Comparison of ENCODE assay signal across 7 mouse cellular contexts in genomic region chr17:53568734-53569386, GRCm38 (mm10). TPM values are rescaled to one million over a fixed set of nuclear protein-coding genes. Genes with fewer than 3 reads are reported as not detected.
DNase-seq lines count a peak whose midpoint lies in the region; ATAC-seq and TF ChIP-seq lines count a peak whose summit lies in the region.

No protein-coding gene starts in this region.

- H3K4me1 ChIP-seq in lung, embryonic 15.5 days, result peaks cover 30% of the 10 kb centered on the region
- peaks cover 20% of the 10 kb centered on the region for H3K4me1 ChIP-seq in embryonic facial prominence, embryonic 14.5 days (ENCODE audit: control insufficient read depth, insufficient read depth, low read length)
- H3K4me1 ChIP-seq in limb, embryonic 10.5 days, result peaks cover 27% of the 10 kb centered on the region
- peaks cover 16% of the 10 kb centered on the region for H3K4me1 ChIP-seq in small intestine, adult 2 months (ENCODE audit: control insufficient read depth, insufficient read depth, insufficient read length, low read length)

- H3K4me2 ChIP-seq in lung, embryonic 15.5 days, result peak overlapping the region; percentile 98
- peak overlapping the region; percentile 96 for H3K4me2 ChIP-seq in embryonic facial prominence, embryonic 14.5 days (ENCODE audit: low read depth, low read length)

- H3K4me3 ChIP-seq in lung, embryonic 15.5 days, result peak overlapping the region; percentile 88
- H3K4me3 ChIP-seq in embryonic facial prominence, embryonic 14.5 days (ENCODE audit: low read depth, low read length), result peak overlapping the region; percentile 81
- peak overlapping the region; percentile 88 for H3K4me3 ChIP-seq in limb, embryonic 10.5 days
- H3K4me3 ChIP-seq in small intestine, adult 2 months (ENCODE audit: low read depth, low read length), result peak overlapping the region; percentile 99

- no peak for TF ChIP-seq POLR2A in small intestine, adult 2 months (IDR thresholded peaks at IDR 0.05; ENCODE audit: low read depth, low read length)

- WGBS in lung, embryonic 15.5 days, result 36% methylated on average over 8 of the region's 8 CpGs
- WGBS in embryonic facial prominence, embryonic 14.5 days, result 40% methylated on average over 8 of the region's 8 CpGs
- 35% methylated on average over 8 of the region's 8 CpGs for WGBS in limb, embryonic 10.5 days
- 52% methylated on average over 8 of the region's 8 CpGs for WGBS in small intestine, adult 2 months

- H3K36me3 ChIP-seq in lung, embryonic 15.5 days, result no peaks in the 10 kb centered on the region
- no peaks in the 10 kb centered on the region for H3K36me3 ChIP-seq in embryonic facial prominence, embryonic 14.5 days (ENCODE audit: control insufficient read depth, insufficient read depth, low read length)
- H3K36me3 ChIP-seq in limb, embryonic 10.5 days, result no peaks in the 10 kb centered on the region
- H3K36me3 ChIP-seq in small intestine, adult 2 months (ENCODE audit: control insufficient read depth, insufficient read depth, low read length), result no peaks in the 10 kb centered on the region

- TF ChIP-seq CTCF in small intestine, adult 2 months (IDR thresholded peaks at IDR 0.05; ENCODE audit: extremely low read depth, insufficient read length, insufficient replicate concordance, low read depth, low read length), result no peak

- H3K27ac ChIP-seq in lung, embryonic 15.5 days, result peak overlapping the region; percentile 96; the same call in 1 of the 2 replicates
- peak overlapping the region; percentile 87; the same call in 1 of the 2 replicates for H3K27ac ChIP-seq in embryonic facial prominence, embryonic 14.5 days (replicated peaks; ENCODE audit: low read depth, low read length)
- H3K27ac ChIP-seq in limb, embryonic 10.5 days, result no peak overlapping the region
- peak overlapping the region; percentile 50; the same call in 1 of the 2 replicates for H3K27ac ChIP-seq in small intestine, adult 2 months (ENCODE audit: insufficient read depth, low read depth, low read length)

- no peaks in the 10 kb centered on the region for H3K9me3 ChIP-seq in lung, embryonic 15.5 days
- H3K9me3 ChIP-seq in embryonic facial prominence, embryonic 14.5 days (ENCODE audit: control insufficient read depth, low read length), result no peaks in the 10 kb centered on the region
- H3K9me3 ChIP-seq in limb, embryonic 10.5 days (replicated peaks), result no peaks in the 10 kb centered on the region

- no peak for DNase-seq in lung, postnatal 10 days
- no peak for DNase-seq in embryonic facial prominence, embryonic 14.5 days (ENCODE audit: low spot score)
- DNase-seq in limb, embryonic 10.5 days (ENCODE audit: low spot score), result no peak
- no peak for DNase-seq in cerebellum, postnatal 10 days
- no peak for DNase-seq in right cerebral cortex, postnatal 14 days

- peak overlapping the region; percentile 82 for H3K9ac ChIP-seq in lung, embryonic 15.5 days
- H3K9ac ChIP-seq in embryonic facial prominence, embryonic 14.5 days (ENCODE audit: low read depth, low read length), result peak overlapping the region; percentile 92; the same call in 1 of the 2 replicates

- no peak for ATAC-seq in lung, embryonic 15.5 days (ENCODE audit: borderline replicate concordance, extremely low read depth, low FRiP score, low TSS enrichment)
- no peak for ATAC-seq in embryonic facial prominence, embryonic 14.5 days (ENCODE audit: low read depth)

- H3K27me3 ChIP-seq in lung, embryonic 15.5 days, result no peaks in the 10 kb centered on the region
- H3K27me3 ChIP-seq in embryonic facial prominence, embryonic 14.5 days (replicated peaks; ENCODE audit: control insufficient read depth, insufficient read depth, low read length), result no peaks in the 10 kb centered on the region
- H3K27me3 ChIP-seq in limb, embryonic 10.5 days (ENCODE audit: low read depth, poor library complexity, severe bottlenecking), result no peaks in the 10 kb centered on the region
- no peaks in the 10 kb centered on the region for H3K27me3 ChIP-seq in small intestine, adult 2 months (ENCODE audit: control insufficient read depth, insufficient read depth, low read length)

RNA-seq across cellular contexts. Expression of gene Kat2b, which starts 2.2 kb away (rescaled TPM):
- polyA plus RNA-seq in lung, embryonic 15.5 days (2015; fragmentation: Nextera tagmentation; extraction: Ambion mirVana), result 5.6 and 6.4 TPM in 2 replicates
- polyA plus RNA-seq in embryonic facial prominence, embryonic 14.5 days (2014; fragmentation: Nextera tagmentation; extraction: Ambion mirVana), result 6.1 and 7.3 TPM in 2 replicates
- polyA plus RNA-seq in limb, embryonic 10.5 days (2016; fragmentation: Nextera tagmentation; extraction: Ambion mirVana), result 1.1 and 2.7 TPM in 2 replicates
- polyA plus RNA-seq in small intestine, adult 2 months (2012; rRNA removed), result 4.4 and 8.5 TPM in 2 replicates

RNA-seq across cellular contexts. Expression of gene Pp2d1, which starts 29.6 kb away (rescaled TPM):
- polyA plus RNA-seq in lung, embryonic 15.5 days (2015; fragmentation: Nextera tagmentation; extraction: Ambion mirVana), result 0.24 and 0.26 TPM in 2 replicates
- 0.21 and 0.22 TPM in 2 replicates for polyA plus RNA-seq in embryonic facial prominence, embryonic 14.5 days (2014; fragmentation: Nextera tagmentation; extraction: Ambion mirVana)
- 0.24 and 0.49 TPM in 2 replicates for polyA plus RNA-seq in limb, embryonic 10.5 days (2016; fragmentation: Nextera tagmentation; extraction: Ambion mirVana)
- polyA plus RNA-seq in small intestine, adult 2 months (2012; rRNA removed), result not detected in 2 replicates
